Mouse (Mus musculus) adrenal gland, adult 8-10 months (tissue): ENCODE results near the gene Lce3b. TPM values are rescaled to one million over a fixed set of nuclear protein-coding genes. Genes with fewer than 3 reads are reported as not detected.

Experiments
- DNase-seq: peaks from one replicate; pipeline ENCODE4 v3.0.0; 2022
- total RNA-seq, 4 experiments: library from RNA; stranded (reverse); gene quantifications; 2 replicates each; pipeline ENCODE4 v1.2.4; 2022

Lce3b gene
- total RNA-seq, result not detected

DNA sequence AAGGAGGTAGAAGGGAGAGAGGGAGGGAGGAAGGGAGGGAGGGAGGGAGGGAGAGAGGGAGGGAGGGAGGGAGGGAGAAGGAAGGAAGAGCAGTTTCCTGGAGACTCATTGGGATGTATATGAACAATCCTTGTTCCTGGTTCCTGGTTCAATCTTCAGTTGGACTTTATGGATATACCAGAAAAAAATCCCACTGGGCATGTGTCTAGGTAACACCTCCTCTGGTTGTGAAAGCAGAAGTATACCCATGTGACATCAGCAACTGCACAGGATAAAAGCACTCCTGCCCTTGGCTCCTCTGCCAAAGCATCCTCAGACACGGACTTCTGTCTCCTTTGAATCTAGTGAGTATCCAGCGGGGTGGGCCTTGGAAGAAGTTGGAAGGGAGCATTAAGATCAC, at the start of gene Lce3b:
TSS of gene Lce3b (plus strand) at position 301 of the 400 bp plus-strand sequence.
- DNase-seq, result no peak

GRCm38 (mm10) chr3:92894063-92894462, 38.7 kb upstream of the Lce3b start:
- no peak for DNase-seq

DNA sequence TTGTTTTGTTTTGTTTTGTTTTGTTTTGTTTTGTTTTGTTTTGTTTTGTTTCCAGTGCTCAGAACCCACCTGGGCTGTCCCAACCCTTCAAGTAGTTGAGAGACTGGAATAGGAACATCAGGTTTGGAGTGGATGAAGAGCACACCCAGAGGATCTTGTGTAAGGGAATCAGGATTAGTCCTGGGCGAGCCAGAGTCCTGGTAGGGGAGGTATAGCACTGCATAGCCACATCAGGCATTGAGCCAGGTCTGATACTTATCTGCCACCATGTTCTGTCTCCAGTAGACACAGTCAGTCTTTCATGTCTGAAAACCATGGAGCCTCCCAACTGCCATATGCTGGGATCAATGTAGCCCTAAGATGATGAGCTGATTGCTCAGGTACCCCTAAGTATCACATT, 38.3 kb upstream of the Lce3b start:
- no peak for DNase-seq

DNA sequence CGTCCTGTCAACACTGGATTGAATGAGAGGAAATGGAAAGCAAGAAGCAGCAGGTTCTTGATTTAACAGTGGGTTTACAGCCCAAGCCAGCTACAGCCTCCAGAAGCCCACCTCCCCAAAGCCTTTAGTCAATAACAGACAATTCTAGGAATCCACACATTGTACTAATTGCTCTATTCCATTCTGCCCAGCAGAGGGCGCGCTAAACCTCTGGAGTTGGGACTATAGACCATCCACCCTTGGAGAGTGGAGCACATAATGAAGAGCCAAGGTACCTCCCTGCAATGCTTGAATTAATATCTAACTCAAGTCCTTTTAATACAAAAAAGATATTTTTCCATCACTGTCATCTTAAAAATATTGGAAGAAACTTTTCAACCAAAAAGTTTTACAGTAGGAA, 29.8 kb upstream of the Lce3b start:
- DNase-seq, result no peak

GRCm38 (mm10) chr3:92903640-92904039, 29.1 kb upstream of the Lce3b start:
- no peak for DNase-seq

GRCm38 (mm10) chr3:92905182-92905581, 27.6 kb upstream of the Lce3b start:
- no peak for DNase-seq

- no peak for DNase-seq
Observed at GRCm38 (mm10) chr3:92907571-92907970, 25.2 kb upstream of the Lce3b start.

DNA sequence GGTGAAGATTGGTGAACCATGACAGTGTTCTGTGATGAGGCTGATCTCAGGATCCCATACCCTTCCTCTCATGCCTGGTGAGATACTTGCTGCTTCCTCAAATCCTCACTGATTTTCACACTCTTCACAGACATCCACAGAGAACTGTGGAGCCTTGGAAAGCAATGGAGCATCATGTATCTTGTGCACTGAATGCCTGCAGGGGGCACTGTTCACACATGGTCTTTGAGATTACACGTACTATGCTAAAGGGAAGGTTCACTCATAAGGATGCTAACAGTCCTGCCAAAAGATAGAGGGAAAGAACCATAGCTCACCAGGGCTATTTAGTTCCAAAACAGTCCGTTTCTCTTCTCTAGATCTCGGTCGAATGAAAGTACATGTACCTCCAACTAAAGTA, 12.4 kb upstream of the Lce3b start:
- DNase-seq, result peak; percentile 2

DNA sequence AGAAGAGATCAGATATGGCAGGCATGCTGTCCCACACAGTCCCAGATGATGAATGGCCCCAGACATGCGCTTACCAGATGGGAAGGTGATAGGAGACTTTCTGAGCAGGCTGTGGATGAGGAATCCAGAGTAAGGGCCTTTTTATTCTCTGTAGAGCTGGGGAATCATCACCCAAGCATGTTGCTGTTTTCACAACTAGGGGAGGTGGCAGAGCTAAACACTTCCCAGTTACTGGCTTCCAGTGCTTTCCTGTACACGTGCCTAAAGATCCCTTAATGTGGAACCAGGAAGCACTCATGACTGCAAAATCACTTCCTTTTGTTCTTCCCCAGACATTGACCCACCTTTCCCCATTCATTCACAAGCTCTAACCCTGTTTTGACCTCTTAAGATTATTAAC, 6.6 kb upstream of the Lce3b start, which contains the start of gene Lce3a:
TSS of gene Lce3a (minus strand) at position 101 of the 400 bp plus-strand sequence.
- DNase-seq, result no peak

GRCm38 (mm10) chr3:92944186-92944585, 11.4 kb downstream of the Lce3b start, which contains the start of gene Lce3c:
Lce3c (plus strand) TSS chr3:92944486.
- no peak for DNase-seq

- DNase-seq, result no peak
Observed at GRCm38 (mm10) chr3:92957090-92957489, 24.3 kb downstream of the Lce3b start, which contains the start of gene Lce3d. Lce3d (plus strand) TSS chr3:92957390.

- no peak for DNase-seq
Observed at GRCm38 (mm10) chr3:92966761-92967160, 34.0 kb downstream of the Lce3b start, which contains the start of gene Lce3e. Lce3e (plus strand) TSS chr3:92967061.

- DNase-seq, result no peak
Observed at GRCm38 (mm10) chr3:92978484-92978883, 45.7 kb downstream of the Lce3b start.

Other genes starting within 250 kb of the Lce3b start
- not detected for gene Lce1d, start 245.8 kb upstream of the Lce3b start, total RNA-seq
- gene Lce1e, start 223.9 kb upstream of the Lce3b start, total RNA-seq, result not detected
- gene Lce1f, start 212.6 kb upstream of the Lce3b start, total RNA-seq, result not detected
- not detected for gene Gm38119, start 193.9 kb upstream of the Lce3b start, total RNA-seq
- not detected for gene Lce1g, start 180.6 kb upstream of the Lce3b start, total RNA-seq
- not detected for gene Lce1h, start 167.9 kb upstream of the Lce3b start, total RNA-seq
- gene Lce1i, start 154.1 kb upstream of the Lce3b start, total RNA-seq, result not detected
- not detected for gene Lce1j, start 142.5 kb upstream of the Lce3b start, total RNA-seq
- not detected for gene Lce1k, start 125.1 kb upstream of the Lce3b start, total RNA-seq
- gene Kprp, start 105.7 kb upstream of the Lce3b start, total RNA-seq, result not detected
- not detected for gene Lce1l, start 81.7 kb upstream of the Lce3b start, total RNA-seq
- not detected for gene 2310050C09Rik, start 62.8 kb upstream of the Lce3b start, total RNA-seq
- gene Lce3a, start 6.7 kb upstream of the Lce3b start, total RNA-seq, result not detected
- not detected for gene Lce3c, start 11.5 kb downstream of the Lce3b start, total RNA-seq
- gene Lce3d, start 24.4 kb downstream of the Lce3b start, total RNA-seq, result not detected
- not detected for gene Lce3e, start 34.1 kb downstream of the Lce3b start, total RNA-seq
- not detected for gene Lce3f, start 59.2 kb downstream of the Lce3b start, total RNA-seq
- not detected for gene Crct1, start 82.7 kb downstream of the Lce3b start, total RNA-seq
- not detected for gene Lce1m, start 86.1 kb downstream of the Lce3b start, total RNA-seq
- not detected for gene Gm4858, start 135.8 kb downstream of the Lce3b start, total RNA-seq
- not detected for gene Crnn, start 211.8 kb downstream of the Lce3b start, total RNA-seq